Mouse (Mus musculus) testis, adult 2 months (tissue): ENCODE measurements around the gene Abca7. TPM values are rescaled to one million over a fixed set of nuclear protein-coding genes. Genes with fewer than 3 reads are reported as not detected.
"Not testable (repeated sequence)": the region's sequence is repeated elsewhere in the genome, so short reads cannot be mapped to it uniquely, and the experiment has no call there.

Source experiments
- H3K27ac ChIP-seq: fragments of 200-500 bp; 2 replicates; pipeline ENCODE4 v1.5.1; 2012; ENCODE audit warnings: low read depth, low read length; ENCODE audit not compliant: control insufficient read depth, insufficient read depth
- H3K27me3 ChIP-seq: fragments of 200-500 bp; 2 replicates; pipeline ENCODE4 v1.6.1; 2012; ENCODE audit warnings: mild to moderate bottlenecking, low read length, moderate library complexity; ENCODE audit not compliant: control insufficient read depth, insufficient read depth
- H3K36me3 ChIP-seq: fragments of 200-500 bp; 2 replicates; pipeline ENCODE4 v1.6.1; 2012; ENCODE audit warnings: mild to moderate bottlenecking, low read length; ENCODE audit not compliant: control insufficient read depth, insufficient read depth
- H3K4me1 ChIP-seq: fragments of 200-500 bp; 2 replicates; pipeline ENCODE4 v1.6.1; 2012; ENCODE audit warnings: low read length; ENCODE audit not compliant: control insufficient read depth, insufficient read depth
- H3K4me3 ChIP-seq: fragments of 200-500 bp; 2 replicates; pipeline ENCODE4 v1.5.1; 2012; ENCODE audit warnings: low read depth, mild to moderate bottlenecking, low read length, moderate library complexity, mixed read lengths; ENCODE audit not compliant: control insufficient read depth
- CTCF ChIP-seq: fragments of 200-500 bp; IDR thresholded peaks from 2 replicates; pipeline ENCODE4 v1.5.1; 2012; ENCODE audit warnings: low read depth, mild to moderate bottlenecking, inconsistent platforms, low read length, moderate library complexity; ENCODE audit not compliant: control insufficient read depth, insufficient read depth, insufficient replicate concordance
- POLR2A ChIP-seq: fragments of 200-500 bp; IDR thresholded peaks from 2 replicates; pipeline ENCODE4 v1.6.1; 2012; ENCODE audit warnings: low read depth, mild to moderate bottlenecking, inconsistent platforms, low read length, moderate library complexity; ENCODE audit not compliant: control insufficient read depth
- polyA plus RNA-seq: library from polyadenylated mRNA; depleted of rRNA; stranded (reverse); fragments of >200 nt; gene quantifications from 2 replicates; pipeline ENCODE4 v1.2.3, GENCODE M21; 2012

Abca7 gene
- polyA plus RNA-seq, 1 experiment: 2.2 TPM

DNA sequence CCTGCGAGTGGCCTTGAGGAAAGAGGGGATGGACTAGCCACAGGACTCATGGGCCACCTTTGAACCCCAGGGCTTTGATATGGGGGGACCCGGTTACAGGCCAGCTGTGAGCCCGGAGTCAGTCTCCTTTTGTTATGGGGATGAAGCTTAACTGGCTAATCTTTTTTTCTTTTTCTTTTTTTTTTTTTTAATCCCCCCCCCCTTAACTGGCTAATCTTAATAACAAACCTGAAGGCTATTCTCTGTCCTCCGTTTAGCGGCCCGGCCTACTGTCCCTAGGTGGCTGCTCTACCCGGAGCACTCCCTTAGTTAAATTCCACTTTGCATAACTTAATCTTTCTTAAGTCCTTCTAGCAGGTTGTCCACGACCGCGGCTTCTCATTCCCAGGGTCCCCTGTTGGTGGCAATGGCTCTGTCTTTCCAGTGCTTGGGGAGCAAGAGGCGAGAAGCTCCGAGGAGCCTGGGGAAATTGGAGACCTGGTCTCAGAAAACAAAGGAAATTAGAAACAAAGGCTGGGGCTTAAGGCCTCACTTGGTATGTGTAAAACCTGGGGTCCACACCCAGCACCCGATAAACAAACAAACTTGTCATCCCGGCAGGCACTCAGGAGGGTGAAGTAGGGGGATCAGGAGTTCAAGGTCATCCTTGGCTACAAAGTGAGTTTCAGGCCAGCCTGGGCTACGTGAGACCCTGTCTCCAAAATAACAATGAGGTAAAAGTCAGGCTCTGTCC is 54.8 kb downstream of the Abca7 start:
- no peaks in the 10 kb centered on the region; the same call in 1 of the 2 replicates for H3K36me3 ChIP-seq
- H3K27ac ChIP-seq: no peak overlapping the region; the same call in 1 of the 2 replicates
- TF ChIP-seq POLR2A (no peak), CTCF (no peak)
- H3K27me3 ChIP-seq: no peaks in the 10 kb centered on the region
- H3K4me1 ChIP-seq: peaks cover 15% of the 10 kb centered on the region
- peak overlapping the region; percentile 55 for H3K4me3 ChIP-seq

DNA sequence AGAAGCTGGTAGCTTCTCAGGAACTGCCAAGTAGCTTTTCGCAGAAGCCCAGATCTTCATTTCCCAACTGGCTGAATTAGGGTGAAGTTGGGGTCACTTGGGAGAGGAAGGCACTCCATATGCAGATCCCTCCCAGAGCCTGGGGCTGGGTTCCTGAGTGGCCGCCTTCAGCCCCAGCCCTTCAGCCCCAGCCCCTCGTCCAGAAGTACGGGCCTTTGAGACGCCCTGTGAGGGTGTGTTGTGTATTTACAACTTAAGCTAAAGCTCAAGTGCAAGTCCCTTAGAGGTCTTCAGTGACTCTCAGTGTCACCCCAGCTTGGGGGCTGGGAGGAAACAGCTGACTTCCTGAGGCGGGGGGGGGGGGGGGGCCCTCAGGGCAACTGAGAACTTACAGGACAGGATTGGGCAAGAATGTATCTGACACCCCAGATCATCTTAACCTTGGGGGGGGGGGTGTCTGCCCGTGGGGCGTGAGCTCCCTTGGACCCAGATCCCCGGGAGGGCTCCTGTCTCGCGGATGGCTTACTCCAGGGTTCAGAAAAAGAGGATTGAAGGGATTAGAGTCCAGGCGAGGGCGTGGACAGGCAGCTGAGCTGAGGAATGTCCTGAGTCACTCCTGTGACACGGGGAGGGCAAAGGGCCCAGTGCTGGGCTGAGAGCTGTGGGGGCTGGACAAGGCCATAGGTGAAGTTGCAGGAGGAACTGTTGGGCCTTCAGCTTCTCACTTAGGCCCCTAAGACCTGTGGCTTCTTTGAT is 55.5 kb downstream of the Abca7 start:
- Histone ChIP-seq H3K4me3 (peak overlapping the region; percentile 98), H3K27ac (peak overlapping the region; percentile 100; the same call in 1 of the 2 replicates), H3K4me1 (peaks cover 15% of the 10 kb centered on the region)

DNA sequence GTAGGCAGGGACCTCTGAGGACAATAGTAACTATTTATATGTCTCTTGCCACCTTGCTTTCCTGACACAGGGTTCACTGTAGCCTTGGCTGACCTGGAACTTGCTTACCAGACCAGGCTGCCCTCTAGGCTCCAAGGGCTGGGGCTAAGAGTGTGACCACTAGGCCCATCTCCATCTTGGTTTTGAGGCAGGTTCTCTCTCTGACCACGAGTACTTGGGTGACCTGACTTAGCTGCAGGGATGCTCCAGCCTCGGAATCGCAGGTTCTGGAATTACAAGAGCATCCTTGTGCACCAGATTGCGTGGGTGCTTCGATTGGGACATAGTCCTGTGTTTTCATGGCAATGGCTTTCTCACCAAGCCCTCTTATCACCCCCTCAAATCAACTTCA is 56.1 kb downstream of the Abca7 start:
- Histone ChIP-seq H3K27ac (peak overlapping the region; percentile 100; the same call in 1 of the 2 replicates), H3K4me1 (peaks cover 15% of the 10 kb centered on the region), H3K4me3 (peak overlapping the region; percentile 98), H3K36me3 (no peaks in the 10 kb centered on the region; the same call in 1 of the 2 replicates), H3K27me3 (no peaks in the 10 kb centered on the region)
- TF ChIP-seq CTCF (no peak), POLR2A (no peak)

More for the DNA sequence above, 55.5 kb downstream of the Abca7 start:
- H3K27me3 ChIP-seq: no peaks in the 10 kb centered on the region
- TF ChIP-seq POLR2A (no peak), CTCF (no peak)
- H3K36me3 ChIP-seq: no peaks in the 10 kb centered on the region; the same call in 1 of the 2 replicates

DNA sequence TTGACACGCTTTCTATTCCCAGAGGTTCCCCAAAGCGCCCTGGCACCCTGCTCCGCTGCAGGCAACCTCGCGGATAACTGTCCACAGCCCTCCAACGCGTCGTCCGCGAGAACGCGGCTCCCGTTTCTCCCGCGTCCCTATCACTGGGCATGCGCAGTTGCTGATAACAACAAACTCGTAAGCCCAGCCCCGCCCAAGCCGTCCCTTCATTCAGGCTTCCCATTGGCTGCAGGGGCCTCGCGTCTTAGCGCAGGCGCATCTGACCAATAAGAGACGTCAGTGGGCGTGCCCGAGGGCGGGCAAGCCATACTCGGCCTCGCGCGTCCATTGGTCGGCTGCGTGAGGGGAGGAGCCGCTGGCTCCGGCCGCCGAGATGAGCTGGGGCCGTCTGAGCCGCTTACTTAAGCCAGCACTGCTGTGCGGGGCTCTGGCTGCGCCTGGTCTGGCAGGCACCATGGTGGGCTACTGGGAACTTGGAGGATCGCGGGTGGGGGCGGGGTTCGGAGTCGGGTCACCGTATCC is 57.0 kb downstream of the Abca7 start:
- no peaks in the 10 kb centered on the region; the same call in 1 of the 2 replicates for H3K36me3 ChIP-seq
- H3K27ac ChIP-seq: peak overlapping the region; percentile 100
- H3K27me3 ChIP-seq: no peaks in the 10 kb centered on the region
- H3K4me1 ChIP-seq: peaks cover 15% of the 10 kb centered on the region
- TF ChIP-seq POLR2A (peak; percentile 97), CTCF (no peak)
- peak overlapping the region; percentile 98 for H3K4me3 ChIP-seq

DNA sequence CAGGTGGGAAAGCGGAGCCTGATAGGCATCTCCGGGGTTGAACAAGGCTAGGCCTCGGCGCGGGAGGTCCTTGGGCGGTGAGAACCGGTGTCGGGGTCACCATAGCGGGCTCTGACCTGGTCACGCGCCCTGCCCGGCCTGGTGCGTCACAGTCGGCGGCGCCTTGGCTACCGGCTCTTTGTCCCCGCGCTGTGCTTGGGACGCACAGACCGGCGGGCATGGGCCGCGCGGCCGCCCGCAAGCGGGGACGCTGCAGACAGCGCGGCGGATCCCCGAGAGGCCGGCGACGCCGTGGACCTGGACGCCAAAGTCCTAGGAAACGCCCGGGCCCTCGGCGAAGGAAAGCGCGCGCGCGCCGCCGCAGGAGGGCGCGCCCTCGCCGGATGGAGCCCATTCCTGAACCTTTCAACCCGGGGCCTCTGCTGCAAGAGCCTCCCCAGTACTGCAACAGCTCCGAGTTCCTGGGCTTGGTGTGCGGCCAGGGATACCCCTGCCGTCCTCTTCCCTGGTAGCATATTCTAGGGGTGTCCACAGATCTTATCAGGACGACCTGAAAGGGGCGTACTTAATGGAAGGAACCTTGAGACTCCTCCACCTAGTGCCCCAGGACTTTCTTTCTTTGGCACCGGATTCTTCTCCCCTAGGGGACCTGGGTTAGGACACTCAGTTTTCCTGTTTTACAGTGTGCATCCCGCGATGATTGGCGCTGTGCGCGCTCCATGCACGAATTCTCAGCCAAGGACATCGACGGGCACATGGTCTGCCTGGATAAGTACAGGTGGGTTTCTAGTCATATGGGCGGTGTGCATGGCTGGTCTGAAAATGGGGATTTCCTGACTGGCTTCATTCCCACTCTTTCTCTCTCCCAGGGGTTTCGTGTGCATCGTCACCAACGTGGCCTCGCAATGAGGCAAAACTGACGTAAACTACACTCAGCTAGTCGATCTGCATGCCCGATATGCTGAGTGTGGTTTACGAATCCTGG is 57.8 kb downstream of the Abca7 start:
- Histone ChIP-seq H3K27me3 (no peaks in the 10 kb centered on the region), H3K36me3 (no peaks in the 10 kb centered on the region; the same call in 1 of the 2 replicates), H3K27ac (peak overlapping the region; percentile 100), H3K4me1 (peaks cover 15% of the 10 kb centered on the region), H3K4me3 (peak overlapping the region; percentile 98)
- TF ChIP-seq CTCF (no peak), POLR2A (peak; percentile 4; the same call in 1 of the 2 replicates)

DNA sequence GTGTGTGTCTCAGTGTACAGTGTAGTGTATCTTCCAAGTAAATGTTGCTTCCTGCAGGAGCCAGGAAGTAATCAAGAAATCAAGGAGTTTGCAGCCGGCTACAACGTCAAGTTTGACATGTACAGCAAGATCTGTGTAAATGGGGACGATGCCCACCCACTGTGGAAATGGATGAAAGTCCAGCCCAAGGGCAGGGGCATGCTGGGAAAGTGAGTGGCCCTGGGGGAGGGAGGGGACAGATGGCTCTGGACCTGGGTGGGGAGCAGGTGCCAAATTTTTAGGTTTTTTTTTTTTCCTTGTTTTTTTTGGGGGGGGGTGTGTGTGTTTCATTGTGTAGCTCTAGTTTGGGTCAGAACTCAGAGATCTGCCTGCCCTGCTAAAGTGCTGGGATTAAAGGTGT is 58.6 kb downstream of the Abca7 start:
- Histone ChIP-seq H3K4me3 (peak overlapping the region; percentile 98), H3K27ac (peak overlapping the region; percentile 100), H3K4me1 (peaks cover 15% of the 10 kb centered on the region)
- not testable (repeated sequence) for H3K36me3 ChIP-seq, H3K27me3 ChIP-seq

DNA sequence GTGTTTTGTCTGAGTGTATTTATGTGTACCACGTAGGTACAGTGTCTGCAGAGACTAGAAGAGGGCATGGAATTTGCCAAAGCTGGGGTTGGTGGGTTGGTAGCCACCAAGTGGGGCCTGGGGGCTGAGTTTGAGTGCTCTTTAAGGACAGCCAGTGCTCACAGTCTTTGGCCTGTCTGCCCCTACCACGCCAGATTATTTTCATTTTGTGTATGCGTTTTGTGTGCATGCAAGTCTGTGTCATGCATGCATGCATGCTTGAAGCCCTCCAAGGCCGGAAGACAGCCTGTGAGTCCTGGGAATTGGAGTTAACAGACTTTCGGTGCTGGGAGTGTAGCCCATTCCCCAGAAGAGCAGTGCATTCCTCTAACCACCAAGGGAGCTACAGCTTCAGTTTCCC is 59.1 kb downstream of the Abca7 start:
- H3K27me3 ChIP-seq: no peaks in the 10 kb centered on the region
- peaks cover 11% of the 10 kb centered on the region for H3K4me1 ChIP-seq
- no peak for TF ChIP-seq POLR2A
- TF ChIP-seq CTCF: no peak
- peak overlapping the region; percentile 98 for H3K4me3 ChIP-seq
- H3K27ac ChIP-seq: no peak overlapping the region
- no peaks in the 10 kb centered on the region; the same call in 1 of the 2 replicates for H3K36me3 ChIP-seq
